Mouse (Mus musculus): ENCODE measurements at regions not wholly inside any gene's neighbourhood (a gene's known extent, or its start where the extent isn't known, plus 50 kb on each side); places are given as distances from the start of the nearest gene placed in this dataset.

- TF ChIP-seq CTCF (conservative IDR thresholded peaks at IDR 0.05; ENCODE audit: low read length) (no peak), NANOG (IDR thresholded peaks at IDR 0.05; ENCODE audit: borderline replicate concordance, low read length) (no peak), POU5F1 (IDR thresholded peaks at IDR 0.05; ENCODE audit: borderline replicate concordance, low read length) (no peak)
Observed at GRCm38 (mm10) chr7:70874393-70874792, 476.9 kb downstream of the Gm10295 start.

Data from E14TG2a.4 (cell line).